In genomic region chr8:120607885-120608284, GRCm38 (mm10) we compare ENCODE assay signal across 9 mouse cellular contexts. TPM values are rescaled to one million over a fixed set of nuclear protein-coding genes. Genes with fewer than 3 reads are reported as not detected.
DNase-seq lines count a peak whose midpoint lies in the region; ATAC-seq lines count a peak whose summit lies in the region.
"Had no signal": no experiment of that assay in that cellular context is flagged by ENCODE, and none has a peak within 500 bp of the region (broad histone marks: within the 10 kb centered on the region; RNA-seq: fewer than 3 reads in every experiment).

No protein-coding gene starts in this region.

- no peaks in the 10 kb centered on the region; the same call in 1 of the 2 replicates for H3K4me1 ChIP-seq in liver, embryonic 16.5 days (ENCODE audit: control insufficient read depth, low read depth, low read length)

- no peak overlapping the region for H3K27ac ChIP-seq in liver, embryonic 16.5 days (ENCODE audit: low read length)
- H3K27ac ChIP-seq: hindbrain, embryonic 15.5 days had no signal

- no peaks in the 10 kb centered on the region for H3K36me3 ChIP-seq in liver, embryonic 16.5 days (ENCODE audit: control insufficient read depth, insufficient read depth)
- H3K36me3 ChIP-seq: hindbrain, embryonic 15.5 days had no signal

- DNase-seq in CD4-positive, CD25-positive, alpha-beta regulatory T cell, adult 2 months (ENCODE audit: low read depth, low spot score): peak; percentile 84
- peak; percentile 81 for DNase-seq in R1 (ENCODE audit: low read depth, low spot score)
- peak; percentile 79 to 85 for DNase-seq in cerebellum, postnatal 36 days
- peak; percentile 85 for DNase-seq in gastrocnemius, postnatal 10 days
- DNase-seq in kidney, postnatal 36 days: peak; percentile 72 to 90
- peak; percentile 79 for DNase-seq in retina, postnatal 1 day
- peak; percentile 74 for DNase-seq in urinary bladder, postnatal 25 days (ENCODE audit: low spot score)

- H3K4me2 ChIP-seq in liver, embryonic 16.5 days (ENCODE audit: low read depth, low read length): 0 out of 2 replicates have a peak overlapping the region, but pooled peaks have one; percentile 28
- H3K4me2 ChIP-seq: hindbrain, embryonic 15.5 days had no signal

- no peaks in the 10 kb centered on the region for H3K9me3 ChIP-seq in liver, embryonic 16.5 days (replicated peaks; ENCODE audit: control insufficient read depth, low read length)
- H3K9me3 ChIP-seq: hindbrain, embryonic 15.5 days had no signal

- no peak for ATAC-seq in liver, embryonic 16.5 days (ENCODE audit: low read depth)

- no peak overlapping the region for H3K4me3 ChIP-seq in liver, embryonic 16.5 days (ENCODE audit: low read depth, low read length)
- H3K4me3 ChIP-seq: hindbrain, embryonic 15.5 days had no signal

- H3K9ac ChIP-seq in liver, embryonic 16.5 days (ENCODE audit: low read depth, low read length): no peak overlapping the region
- H3K9ac ChIP-seq: hindbrain, embryonic 15.5 days had no signal

- H3K27me3 ChIP-seq in liver, embryonic 16.5 days (ENCODE audit: control insufficient read depth, insufficient read depth, low read depth, low read length): no peaks in the 10 kb centered on the region
- H3K27me3 ChIP-seq: hindbrain, embryonic 15.5 days had no signal

- 9% methylated on average over 7 of the region's 7 CpGs for WGBS in liver, embryonic 16.5 days (ENCODE audit: insufficient replicate concordance)

RNA-seq across cellular contexts. Expression of gene Gins2, which starts 18.8 kb away (rescaled TPM):
- total RNA-seq in gastrocnemius, postnatal 10 days (2021): 1 to 10 TPM; 8.6 to 9.1 TPM
- polyA plus RNA-seq in liver, embryonic 16.5 days (2015; fragmentation: Nextera tagmentation; extraction: Ambion mirVana): 40.6 and 43.3 TPM in 2 replicates

RNA-seq across cellular contexts. Expression of gene 1190005I06Rik, which starts 39.5 kb away (rescaled TPM):
- 1 to 10 TPM in 1 of 2 experiments, under 1 TPM in 1; 0.65 to 1.3 TPM for total RNA-seq in gastrocnemius, postnatal 10 days (2021)
- polyA plus RNA-seq in liver, embryonic 16.5 days (2015; fragmentation: Nextera tagmentation; extraction: Ambion mirVana): 1.4 and 1.7 TPM in 2 replicates

RNA-seq across cellular contexts. Expression of gene Gm27021, which starts 60.0 kb away (rescaled TPM):
- total RNA-seq in gastrocnemius, postnatal 10 days (2021): not detected
- polyA plus RNA-seq in liver, embryonic 16.5 days (2015; fragmentation: Nextera tagmentation; extraction: Ambion mirVana): 0.15 and 0.23 TPM in 2 replicates
